Mouse (Mus musculus) bone marrow macrophage, adult 2 months (primary cell): Measurements from ENCODE around the gene Rbm12. TPM values are rescaled to one million over a fixed set of nuclear protein-coding genes. Genes with fewer than 3 reads are reported as not detected.
"Not testable (repeated sequence)": the region's sequence is repeated elsewhere in the genome, so short reads cannot be mapped to it uniquely, and the experiment has no call there.

Source experiments
- H3K27ac ChIP-seq: 2 replicates; pipeline ENCODE4 v1.5.1; 2012; ENCODE audit warnings: low read depth, low read length; ENCODE audit not compliant: insufficient read depth
- H3K4me1 ChIP-seq: 2 replicates; pipeline ENCODE4 v1.6.1; 2012; ENCODE audit warnings: low read length; ENCODE audit not compliant: control insufficient read depth, insufficient read depth
- H3K4me3 ChIP-seq: 2 replicates; pipeline ENCODE4 v1.5.1; 2012; ENCODE audit warnings: mild to moderate bottlenecking, low read length, moderate library complexity; ENCODE audit not compliant: insufficient read depth
- CTCF ChIP-seq: IDR thresholded peaks from 2 replicates; pipeline ENCODE4 v1.5.1; 2012; ENCODE audit warnings: low read depth, mild to moderate bottlenecking, low read length, moderate library complexity
- POLR2A ChIP-seq: IDR thresholded peaks from 2 replicates; pipeline ENCODE4 v1.6.1; 2012; ENCODE audit warnings: mild to moderate bottlenecking, low read depth, low read length, borderline replicate concordance
- polyA plus RNA-seq: library from polyadenylated mRNA; stranded (reverse); fragments of >200 nt; gene quantifications from 2 replicates; pipeline ENCODE4 v1.2.4, GENCODE M21; 2012; ENCODE audit not compliant: missing spikeins, insufficient read depth, insufficient read length

The Rbm12 gene
- polyA plus RNA-seq, 1 experiment: 14.0 TPM

DNA sequence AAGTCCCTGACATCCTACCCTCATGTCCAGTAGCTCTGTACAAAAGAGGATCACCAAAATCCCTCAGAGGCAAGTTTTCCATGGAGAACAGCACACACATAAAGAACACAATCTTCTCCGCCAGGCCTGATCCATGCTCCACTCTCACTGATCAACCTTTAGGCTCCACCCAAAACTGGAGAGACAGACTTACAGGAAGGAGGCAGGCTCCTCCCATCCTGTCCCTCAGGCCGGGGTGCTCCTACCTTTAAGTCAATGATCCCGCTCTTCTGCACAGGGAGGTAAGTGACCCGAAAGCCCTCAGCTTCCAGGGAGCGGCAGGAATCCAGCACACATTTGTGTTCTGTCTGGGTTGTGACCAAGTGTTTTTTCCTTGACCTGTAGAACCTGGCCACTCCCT lies 22.4 kb upstream of the Rbm12 start:
- H3K4me3 ChIP-seq: no peak overlapping the region
- TF ChIP-seq CTCF (no peak), POLR2A (no peak)
- H3K27ac ChIP-seq: no peak overlapping the region
- no peaks in the 10 kb centered on the region for H3K4me1 ChIP-seq

GRCm38 (mm10) chr2:156126992-156127391 lies 15.2 kb upstream of the Rbm12 start, which contains the start of gene Gm28036:
Gene Gm28036 (minus strand): TSS chr2:156127092.
- no peak within 1 kb of the TSS for H3K27ac ChIP-seq
- TF ChIP-seq CTCF (no peak), POLR2A (no peak)
- no peaks in the 10 kb centered on the region for H3K4me1 ChIP-seq
- H3K4me3 ChIP-seq: no peak within 1 kb of the TSS

DNA sequence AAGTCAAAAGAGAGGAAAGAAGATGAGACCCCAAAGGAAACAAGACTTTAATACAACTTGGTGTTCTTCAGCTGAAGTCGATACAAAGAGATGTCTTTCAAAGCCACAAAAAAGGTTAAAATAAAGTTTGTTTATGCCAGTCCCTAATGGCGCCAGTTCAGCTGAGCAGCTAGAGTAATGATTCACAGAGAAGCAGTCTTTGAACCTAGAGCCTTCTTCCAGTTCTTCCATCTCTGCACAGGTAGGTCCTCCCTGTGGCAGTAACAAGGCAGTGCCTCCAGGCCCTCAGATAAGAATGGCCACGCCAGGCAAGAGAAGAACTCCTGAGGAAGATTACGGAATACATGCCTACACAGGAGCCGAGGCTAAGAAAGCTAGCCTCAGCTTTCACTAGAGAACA lies 12.0 kb upstream of the Rbm12 start:
- Histone ChIP-seq H3K27ac (no peak overlapping the region), H3K4me3 (no peak overlapping the region), H3K4me1 (no peaks in the 10 kb centered on the region)
- TF ChIP-seq POLR2A (no peak), CTCF (no peak)

DNA sequence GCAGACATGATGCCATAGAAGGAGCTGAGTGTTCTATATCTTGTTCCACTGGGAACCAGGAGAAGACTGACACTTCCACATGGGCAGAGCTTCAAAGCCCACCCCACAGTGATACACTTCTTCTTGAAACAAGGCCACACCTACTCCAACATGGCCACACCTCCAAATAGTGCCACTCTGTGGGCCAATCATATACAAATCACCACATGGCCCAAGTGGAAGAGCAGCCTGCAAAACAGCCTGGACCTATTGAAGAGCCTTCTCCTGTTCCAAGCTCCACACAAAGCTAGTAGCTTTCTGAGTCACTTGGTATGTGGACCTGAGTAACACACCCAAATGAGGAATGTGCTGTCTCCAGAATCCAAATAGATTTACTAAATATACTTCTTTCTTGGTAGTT lies 7.8 kb upstream of the Rbm12 start:
- Histone ChIP-seq H3K4me3 (no peak overlapping the region), H3K27ac (no peak overlapping the region), H3K4me1 (no peaks in the 10 kb centered on the region)
- TF ChIP-seq POLR2A (no peak), CTCF (no peak)

GRCm38 (mm10) chr2:156112080-156112423 lies 274 bp upstream of the Rbm12 start:
- 0 out of 2 replicates have a peak overlapping the region, but pooled peaks have one; percentile 2 for H3K27ac ChIP-seq

DNA sequence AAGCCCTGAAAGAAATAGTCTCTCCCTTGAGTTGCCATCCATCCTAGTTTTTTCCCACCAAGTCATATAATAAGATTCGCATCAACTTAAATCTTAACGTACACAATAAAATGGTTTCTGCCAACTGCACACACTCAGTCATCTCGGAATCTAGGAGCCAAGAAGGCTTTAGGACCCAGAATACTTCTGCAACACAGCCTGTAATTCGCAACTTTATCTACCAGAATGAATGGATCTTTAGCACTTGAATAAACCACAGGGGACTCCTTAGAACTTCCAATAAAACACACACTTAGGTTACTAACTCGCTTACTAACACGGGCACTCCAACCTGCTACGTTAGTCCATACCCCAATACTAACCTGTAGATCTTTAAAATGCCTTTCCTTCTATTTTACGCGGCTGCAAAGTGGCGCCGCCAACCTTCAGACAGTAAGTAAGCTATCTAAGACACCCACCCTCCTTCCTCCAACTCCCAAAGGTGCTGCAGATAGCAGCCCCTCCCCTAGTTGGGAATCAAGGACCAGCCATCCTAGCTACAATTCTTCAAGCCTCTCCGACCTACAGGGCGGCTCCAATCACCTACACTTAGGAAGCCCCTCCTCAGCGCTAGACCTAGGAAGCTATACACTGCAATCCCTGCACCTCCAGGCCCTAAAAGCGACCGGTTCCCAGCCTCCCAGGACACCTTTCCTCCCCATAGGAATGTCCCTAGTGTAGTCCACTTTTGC lies 986 bp downstream of the Rbm12 start:
- Histone ChIP-seq H3K4me1 (peaks cover 11% of the 10 kb centered on the region), H3K4me3 (peak overlapping the region; percentile 71), H3K27ac (no peak overlapping the region)
- TF ChIP-seq POLR2A (no peak), CTCF (no peak)

More at GRCm38 (mm10) chr2:156112080-156112423, 274 bp upstream of the Rbm12 start:
- H3K4me1 ChIP-seq: not testable (repeated sequence)
- peak overlapping the region; percentile 71 for H3K4me3 ChIP-seq

DNA sequence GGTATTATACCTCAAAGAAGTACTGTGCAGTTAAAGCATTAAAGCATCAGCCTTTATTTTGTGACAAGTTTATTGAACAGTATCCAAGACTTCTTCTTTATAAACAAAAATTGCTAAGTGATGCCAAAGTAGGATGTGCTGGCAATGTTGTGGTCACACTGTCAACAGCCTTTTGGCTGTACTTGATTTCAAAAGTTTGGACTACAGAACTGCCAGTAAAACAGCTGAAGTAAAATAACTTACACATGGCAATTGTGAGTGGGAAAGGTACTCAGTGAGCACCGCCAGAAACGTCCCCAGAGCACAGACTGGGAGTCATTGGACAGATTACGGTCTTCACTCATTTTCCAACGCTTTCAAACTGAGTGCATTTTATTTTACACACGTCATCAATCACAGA lies 19.9 kb downstream of the Rbm12 start:
- no peaks in the 10 kb centered on the region for H3K4me1 ChIP-seq
- no peak overlapping the region for H3K27ac ChIP-seq
- no peak overlapping the region for H3K4me3 ChIP-seq
- TF ChIP-seq POLR2A (no peak), CTCF (no peak)

- H3K4me3 ChIP-seq: no peak overlapping the region
- H3K27ac ChIP-seq: no peak overlapping the region
- H3K4me1 ChIP-seq: no peaks in the 10 kb centered on the region
- no peak for TF ChIP-seq POLR2A
- no peak for TF ChIP-seq CTCF
These were observed 22.0 kb downstream of the Rbm12 start for GRCm38 (mm10) chr2:156089799-156090198.

- no peak overlapping the region for H3K4me3 ChIP-seq
- TF ChIP-seq CTCF (no peak), POLR2A (no peak)
- no peak overlapping the region for H3K27ac ChIP-seq
- no peaks in the 10 kb centered on the region for H3K4me1 ChIP-seq
These were observed 24.2 kb downstream of the Rbm12 start for GRCm38 (mm10) chr2:156087391-156088110.

GRCm38 (mm10) chr2:156084541-156084940 lies 27.2 kb downstream of the Rbm12 start:
- Histone ChIP-seq H3K27ac (no peak overlapping the region), H3K4me1 (no peaks in the 10 kb centered on the region), H3K4me3 (no peak overlapping the region)
- TF ChIP-seq POLR2A (no peak), CTCF (no peak)

- no peak for TF ChIP-seq CTCF
- no peak for TF ChIP-seq POLR2A
- no peaks in the 10 kb centered on the region for H3K4me1 ChIP-seq
These were observed 31.4 kb downstream of the Rbm12 start for GRCm38 (mm10) chr2:156080391-156080790.

More at GRCm38 (mm10) chr2:156080391-156080790, 31.4 kb downstream of the Rbm12 start:
- H3K4me3 ChIP-seq: no peak overlapping the region
- no peak overlapping the region for H3K27ac ChIP-seq
